Mouse (Mus musculus) hindbrain, postnatal 0 days (tissue): ENCODE results near the gene Man1c1. TPM values are rescaled to one million over a fixed set of nuclear protein-coding genes. Genes with fewer than 3 reads are reported as not detected.

Experiments
- ATAC-seq: fragments of 200-750 bp; cut with Nextera tagmentation; 2 replicates; pipeline ENCODE4 v1.8.0; 2017; ENCODE audit warnings: mild to moderate bottlenecking, moderate TSS enrichment, moderate library complexity
- DNase-seq: peaks from one replicate; pipeline ENCODE4 v3.0.0-alpha.2; 2015; ENCODE audit warnings: low spot score
- H3K27ac ChIP-seq: fragments of 300-500 bp; sonication (generic); 2 replicates; pipeline ENCODE4 v1.5.1; 2014; ENCODE audit warnings: mild to moderate bottlenecking
- H3K27me3 ChIP-seq: fragments of 300-500 bp; sonication (generic); 2 replicates; pipeline ENCODE4 v1.6.1; 2014; ENCODE audit warnings: low read length, mixed read lengths; ENCODE audit not compliant: insufficient read depth
- H3K36me3 ChIP-seq: fragments of 300-500 bp; sonication (generic); 2 replicates; pipeline ENCODE4 v1.6.1; 2014; ENCODE audit warnings: low read length, mixed read lengths; ENCODE audit not compliant: insufficient read depth
- H3K4me1 ChIP-seq: fragments of 300-500 bp; sonication (generic); 2 replicates; pipeline ENCODE4 v1.6.1; 2014; ENCODE audit warnings: antibody characterized with exemption, low read length, mixed read lengths; ENCODE audit not compliant: insufficient read depth
- H3K4me2 ChIP-seq: fragments of 300-500 bp; sonication (generic); 2 replicates; pipeline ENCODE4 v1.6.1; 2014; ENCODE audit warnings: low read depth, mild to moderate bottlenecking, low read length, moderate library complexity, mixed read lengths
- H3K4me3 ChIP-seq: fragments of 300-500 bp; sonication (generic); 2 replicates; pipeline ENCODE4 v1.5.1; 2014; ENCODE audit warnings: low read length
- H3K9ac ChIP-seq: fragments of 300-500 bp; sonication (generic); replicated peaks from 2 replicates; pipeline ENCODE4 v1.6.1; 2014; ENCODE audit warnings: mild to moderate bottlenecking, low read length, moderate library complexity, mixed read lengths
- H3K9me3 ChIP-seq: fragments of 300-500 bp; sonication (generic); 2 replicates; pipeline ENCODE4 v1.6.1; 2016; ENCODE audit warnings: low read length, mixed read lengths
- CTCF ChIP-seq: IDR thresholded peaks from 2 replicates; pipeline ENCODE4 v1.5.1; 2016; ENCODE audit warnings: antibody characterized with exemption, control low read depth, low read depth
- WGBS: fragments of 180-500 bp; shearing (Covaris S2); extraction: QIAGEN DNeasy Blood & Tissue Kit; methylation state at CpG from one replicate; pipeline ENCODE4 v1.1.7; 2014; 5-methylcytosine and 5-hydroxymethylcytosine counted together
- polyA plus RNA-seq: library from polyadenylated mRNA; unstranded; fragments of >200 nt; fragmentation: Nextera tagmentation; extraction: Ambion mirVana; gene quantifications from 2 replicates; pipeline ENCODE4 v1.2.1, GENCODE M21; 2015
- total RNA-seq: library from RNA; depleted of rRNA; stranded (reverse); fragments of >200 nt; gene quantifications from 2 replicates; pipeline ENCODE4 v1.2.3, GENCODE M21; 2014

Gene Man1c1
- total and polyA plus RNA-seq, 2 experiments from 2014 or later, result 7.1 to 40.5 TPM

DNA sequence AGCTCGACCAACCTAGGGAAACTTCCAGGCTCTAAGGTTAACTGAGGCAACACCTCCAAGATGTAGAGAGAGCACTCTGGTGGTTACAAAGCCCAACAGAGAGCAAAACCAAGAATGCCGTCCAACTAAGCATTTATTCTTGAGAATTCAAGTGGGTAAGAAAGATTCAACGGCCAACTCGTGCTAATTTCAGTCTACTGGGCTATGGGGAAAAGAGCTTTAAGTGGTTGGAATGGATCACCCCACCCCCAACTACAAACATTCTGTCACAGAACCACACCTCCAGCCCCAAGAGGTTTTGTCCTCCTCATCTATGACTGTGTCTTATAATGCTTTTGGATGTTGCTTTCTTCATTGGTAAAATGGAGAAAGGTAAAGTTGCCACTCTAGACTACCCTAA lies 171.2 kb downstream of the Man1c1 start:
- WGBS, result 87% methylated on average over 4 of the region's 4 CpGs
- no peaks in the 10 kb centered on the region for H3K27me3 ChIP-seq
- H3K9ac ChIP-seq, result no peak overlapping the region
- H3K27ac ChIP-seq, result no peak overlapping the region
- peaks cover 14% of the 10 kb centered on the region for H3K4me1 ChIP-seq
- H3K4me2 ChIP-seq, result no peak overlapping the region
- ATAC-seq, result no peak
- no peak for TF ChIP-seq CTCF
- no peaks in the 10 kb centered on the region for H3K9me3 ChIP-seq
- H3K4me3 ChIP-seq, result no peak overlapping the region
- no peak for DNase-seq
- H3K36me3 ChIP-seq, result peaks cover 29% of the 10 kb centered on the region

DNA sequence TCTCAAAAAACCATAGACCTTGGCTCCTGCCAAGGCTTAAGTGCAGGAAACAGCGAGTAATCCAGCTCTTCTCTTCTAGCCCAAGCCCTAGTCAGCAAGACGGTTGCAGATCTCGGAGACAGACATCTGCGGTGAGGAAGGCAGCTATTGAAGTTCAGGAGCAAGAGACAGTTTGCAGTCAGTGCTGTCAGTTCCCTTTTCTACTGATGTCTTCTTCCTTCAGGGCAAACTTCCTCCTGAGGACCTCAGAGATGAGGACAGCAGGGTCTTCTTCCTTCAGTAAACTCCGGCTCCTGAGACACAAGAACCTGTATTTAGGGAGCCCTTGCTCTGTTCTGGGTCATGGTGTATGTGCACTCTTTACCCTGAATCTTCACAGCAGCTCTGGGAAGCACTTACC lies 177.9 kb downstream of the Man1c1 start:
- WGBS, result 78% methylated on average over 5 of the region's 5 CpGs
- peaks cover 55% of the 10 kb centered on the region for H3K36me3 ChIP-seq
- no peak for ATAC-seq

DNA sequence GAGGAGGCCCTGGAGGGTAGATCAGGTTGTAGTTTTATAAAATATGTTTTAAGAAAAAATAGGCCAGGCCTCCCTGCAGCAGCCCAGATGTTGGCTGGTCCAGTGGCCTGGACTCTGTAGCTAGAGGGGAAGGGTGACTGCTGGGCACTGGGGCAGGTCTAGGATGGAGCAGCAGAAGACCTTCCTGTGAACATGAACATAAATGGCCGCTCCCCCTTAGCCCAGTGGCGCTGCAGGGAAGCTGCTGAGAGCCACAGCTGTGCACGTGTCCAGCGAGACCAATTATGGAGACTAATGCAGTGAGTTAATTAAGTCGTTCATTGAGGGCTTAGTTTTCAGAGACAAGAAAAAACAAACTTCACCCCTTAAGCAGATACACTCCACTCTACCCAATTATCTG lies 178.3 kb downstream of the Man1c1 start:
- H3K4me2 ChIP-seq, result no peak overlapping the region
- DNase-seq, result no peak
- TF ChIP-seq CTCF, result no peak
- H3K9me3 ChIP-seq, result no peaks in the 10 kb centered on the region
- H3K4me3 ChIP-seq, result no peak overlapping the region
- H3K27ac ChIP-seq, result no peak overlapping the region
- peaks cover 55% of the 10 kb centered on the region for H3K36me3 ChIP-seq
- H3K27me3 ChIP-seq, result no peaks in the 10 kb centered on the region
- 57% methylated on average over 5 of the region's 5 CpGs for WGBS
- H3K9ac ChIP-seq, result no peak overlapping the region
- no peak for ATAC-seq
- H3K4me1 ChIP-seq, result no peaks in the 10 kb centered on the region

More for the DNA sequence above, 177.9 kb downstream of the Man1c1 start:
- no peak for TF ChIP-seq CTCF
- Histone ChIP-seq H3K4me1 (no peaks in the 10 kb centered on the region), H3K4me2 (no peak overlapping the region), H3K4me3 (no peak overlapping the region), H3K27me3 (no peaks in the 10 kb centered on the region), H3K9me3 (no peaks in the 10 kb centered on the region), H3K9ac (no peak overlapping the region), H3K27ac (no peak overlapping the region)
- no peak for DNase-seq

DNA sequence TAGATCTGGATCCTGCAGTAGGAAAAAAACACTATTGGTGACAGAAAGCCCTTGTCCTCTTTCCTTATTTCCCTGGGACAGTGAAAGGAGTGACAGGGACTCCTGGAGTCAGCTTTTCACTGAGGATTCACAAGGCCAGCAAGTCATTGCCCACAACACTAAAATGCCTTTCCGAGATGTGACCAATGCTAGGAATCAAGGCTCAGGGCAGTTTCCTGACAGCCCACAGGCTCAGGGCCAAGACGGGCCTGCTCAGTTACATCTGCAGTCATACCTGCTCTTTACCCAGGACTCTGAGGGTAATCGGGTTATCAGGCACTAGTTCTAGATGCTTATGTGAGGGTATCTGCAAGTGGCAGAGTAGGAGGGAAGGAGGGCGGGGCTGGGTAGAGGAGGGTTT lies 180.6 kb downstream of the Man1c1 start:
- 89% methylated on average over 4 of the region's 4 CpGs for WGBS
- no peak for TF ChIP-seq CTCF
- no peak for DNase-seq
- peaks cover 31% of the 10 kb centered on the region; the same call in 1 of the 2 replicates for H3K36me3 ChIP-seq
- no peak overlapping the region for H3K4me3 ChIP-seq
- H3K27me3 ChIP-seq, result no peaks in the 10 kb centered on the region
- H3K4me1 ChIP-seq, result no peaks in the 10 kb centered on the region
- no peak for ATAC-seq
- H3K27ac ChIP-seq, result no peak overlapping the region
- no peak overlapping the region for H3K9ac ChIP-seq
- H3K4me2 ChIP-seq, result no peak overlapping the region
- H3K9me3 ChIP-seq, result no peaks in the 10 kb centered on the region

DNA sequence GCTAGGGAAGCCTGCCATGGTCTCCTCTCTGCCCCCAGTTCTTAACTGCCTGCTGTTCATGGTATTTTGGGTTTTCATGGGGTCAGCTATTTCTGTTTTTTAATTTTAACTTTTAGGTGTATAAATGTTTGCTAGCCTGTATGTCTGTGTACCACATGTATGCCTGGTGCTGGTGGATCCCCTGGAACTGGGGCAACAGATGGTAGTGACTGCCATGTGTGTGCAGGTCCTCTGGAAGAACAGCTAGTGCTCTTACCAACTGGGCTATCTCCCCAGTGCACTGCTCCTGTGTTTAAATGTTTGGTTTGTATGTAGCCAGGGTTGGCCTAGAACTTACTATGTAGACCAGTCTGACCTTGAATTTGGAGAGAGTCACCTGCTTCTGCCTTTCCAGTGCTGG lies 184.8 kb downstream of the Man1c1 start:
- DNase-seq (no peak), ATAC-seq (no peak)
- Histone ChIP-seq H3K4me3 (no peak overlapping the region), H3K9me3 (no peaks in the 10 kb centered on the region), H3K4me1 (no peaks in the 10 kb centered on the region), H3K4me2 (no peak overlapping the region), H3K9ac (no peak overlapping the region), H3K27me3 (no peaks in the 10 kb centered on the region), H3K36me3 (no peaks in the 10 kb centered on the region), H3K27ac (no peak overlapping the region)
- no peak for TF ChIP-seq CTCF

DNA sequence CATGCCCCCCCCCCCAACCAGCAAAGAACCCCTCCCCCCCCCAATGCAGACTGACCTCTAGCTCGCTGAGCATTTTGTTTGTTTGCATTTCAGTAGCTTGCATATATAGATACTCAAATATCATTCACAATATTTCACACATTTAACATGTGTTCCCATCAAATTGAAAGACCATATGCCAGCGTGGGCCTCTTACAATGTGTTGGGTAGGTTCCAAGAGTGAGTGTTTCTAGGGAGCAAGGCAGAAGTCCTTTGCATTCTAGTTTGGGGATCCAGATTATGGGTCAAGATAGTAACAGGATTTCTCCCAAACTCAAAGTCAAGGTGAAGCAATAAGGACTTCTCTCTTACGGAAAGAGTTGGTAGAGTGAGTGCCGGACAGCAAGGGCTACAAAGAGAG lies 185.5 kb downstream of the Man1c1 start:
- DNase-seq, result no peak
- no peak for ATAC-seq
- 85% methylated on average over 4 of the region's 4 CpGs for WGBS

DNA sequence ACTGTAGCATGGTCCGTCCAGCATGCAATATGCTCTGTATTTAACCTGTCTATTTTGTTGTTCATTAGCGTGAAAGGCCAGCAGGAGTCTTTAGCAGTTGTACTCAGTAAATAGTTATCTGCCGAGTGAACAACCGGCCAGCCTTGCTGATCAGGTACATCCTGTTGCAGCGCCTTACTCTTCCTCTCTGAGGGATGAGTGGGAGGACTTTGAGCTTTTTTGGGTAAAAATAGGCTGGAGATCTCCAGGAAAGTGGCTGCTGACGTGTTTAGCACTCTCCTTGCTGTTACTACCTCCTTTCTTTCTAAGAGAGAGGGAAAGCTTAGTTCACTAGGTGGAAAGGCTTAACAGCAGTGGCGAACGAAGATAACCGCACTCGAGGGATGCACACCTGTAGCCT lies 186.4 kb downstream of the Man1c1 start:
- Histone ChIP-seq H3K9me3 (no peaks in the 10 kb centered on the region), H3K4me2 (no peak overlapping the region), H3K4me1 (no peaks in the 10 kb centered on the region), H3K36me3 (no peaks in the 10 kb centered on the region), H3K27me3 (no peaks in the 10 kb centered on the region), H3K4me3 (no peak overlapping the region), H3K27ac (no peak overlapping the region), H3K9ac (no peak overlapping the region)
- ATAC-seq (no peak), DNase-seq (no peak)
- 85% methylated on average over 10 of the region's 10 CpGs for WGBS
- no peak for TF ChIP-seq CTCF

More for the DNA sequence above, 185.5 kb downstream of the Man1c1 start:
- TF ChIP-seq CTCF, result no peak
- Histone ChIP-seq H3K36me3 (no peaks in the 10 kb centered on the region), H3K4me2 (no peak overlapping the region), H3K9me3 (no peaks in the 10 kb centered on the region), H3K9ac (no peak overlapping the region), H3K4me1 (no peaks in the 10 kb centered on the region), H3K27ac (no peak overlapping the region), H3K27me3 (no peaks in the 10 kb centered on the region), H3K4me3 (no peak overlapping the region)
